In the genomic region with DNA sequence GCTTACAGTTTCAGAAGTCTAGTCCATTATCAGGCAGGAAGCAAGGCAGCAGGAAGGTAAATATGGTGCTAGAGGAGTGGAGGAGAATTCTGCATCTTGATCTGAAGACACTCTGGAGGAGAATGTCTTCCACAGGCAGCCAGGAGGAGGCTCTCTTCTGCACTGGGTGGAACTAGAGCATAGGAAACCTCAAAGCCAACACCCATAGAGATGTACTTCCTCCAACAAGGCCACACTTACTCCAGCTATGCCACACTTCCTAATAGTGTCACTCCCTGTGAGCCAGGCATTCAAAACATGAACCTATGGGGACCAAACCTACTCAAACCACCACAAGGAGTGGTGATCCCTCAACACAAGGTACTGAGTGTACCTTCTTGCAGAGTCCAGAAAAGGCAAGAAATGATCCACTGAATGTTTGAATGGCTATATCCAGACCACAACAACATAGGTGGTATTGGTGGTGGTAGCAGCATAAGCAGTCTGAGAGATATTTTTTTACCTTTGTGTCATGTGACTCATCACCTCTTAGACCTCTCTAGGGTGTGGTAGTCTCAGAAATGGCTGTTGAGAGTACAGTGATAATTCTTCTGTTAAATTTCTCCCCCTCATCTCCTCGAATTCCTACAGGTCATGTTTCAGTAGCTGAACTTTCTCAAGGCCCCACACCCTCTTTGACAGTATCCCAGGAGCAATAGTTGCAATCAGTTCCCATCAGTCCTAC, we compare ENCODE assay signal across 10 mouse cellular contexts.
DNase-seq lines count a peak whose midpoint lies in the region; ATAC-seq and TF ChIP-seq lines count a peak whose summit lies in the region.
"Had no signal": no experiment of that assay in that cellular context is flagged by ENCODE, and none has a peak within 500 bp of the region (broad histone marks: within the 10 kb centered on the region; RNA-seq: fewer than 3 reads in every experiment).

No protein-coding gene starts in this region.

- WGBS in liver, postnatal 0 days (ENCODE audit: insufficient replicate concordance) = 47% methylated on average over 1 of the region's 1 CpGs
- 76% methylated on average over 1 of the region's 1 CpGs for whole genome bisulfite sequencing in spleen, adult 2 months
- 55% methylated on average over 1 of the region's 1 CpGs for WGBS in hindbrain, embryonic 14.5 days

- no peaks in the 10 kb centered on the region for H3K27me3 ChIP-seq in liver, postnatal 0 days (ENCODE audit: insufficient read depth, low read length)
- no peaks in the 10 kb centered on the region for H3K27me3 ChIP-seq in spleen, adult 2 months (ENCODE audit: control insufficient read depth, insufficient read depth, low read length)
- no peaks in the 10 kb centered on the region for H3K27me3 ChIP-seq in hindbrain, embryonic 14.5 days (ENCODE audit: control insufficient read depth, insufficient read depth, low read length)
- H3K27me3 ChIP-seq: limb, embryonic 12.5 days had no signal

- H3K4me3 ChIP-seq in liver, postnatal 0 days (ENCODE audit: low read depth, low read length) = no peak overlapping the region
- H3K4me3 ChIP-seq in spleen, adult 2 months (ENCODE audit: extremely low read depth, insufficient read depth, insufficient read length) = no peak overlapping the region
- no peak overlapping the region for H3K4me3 ChIP-seq in hindbrain, embryonic 14.5 days (replicated peaks; ENCODE audit: low read length)
- H3K4me3 ChIP-seq: hindbrain, embryonic 10.5 days; limb, embryonic 12.5 days had no signal

- 0 out of 2 replicates have a peak, but pooled peaks cover 4% of the 10 kb centered on the region for H3K4me1 ChIP-seq in liver, postnatal 0 days (ENCODE audit: insufficient read depth)
- H3K4me1 ChIP-seq in spleen, adult 2 months (ENCODE audit: control insufficient read depth, insufficient read depth, insufficient read length) = peaks cover 4% of the 10 kb centered on the region; the same call in 1 of the 2 replicates
- H3K4me1 ChIP-seq in hindbrain, embryonic 14.5 days (replicated peaks; ENCODE audit: control insufficient read depth, insufficient read depth, low read length) = no peaks in the 10 kb centered on the region
- H3K4me1 ChIP-seq: hindbrain, embryonic 10.5 days; limb, embryonic 12.5 days had no signal

- TF ChIP-seq POLR2A in spleen, adult 2 months (IDR thresholded peaks at IDR 0.05; ENCODE audit: low read depth, low read length) = no peak

- peak; percentile 78 for DNase-seq in CD4-positive, CD25-positive, alpha-beta regulatory T cell, adult 2 months (ENCODE audit: low read depth, low spot score)
- DNase-seq in adipocyte (ENCODE audit: low spot score) = peak; percentile 18
- peak; percentile 18 for DNase-seq in liver, postnatal 0 days
- DNase-seq in spleen, adult 2 months (ENCODE audit: low read depth in 1 of 2, low spot score in 2 of 2) = peak; percentile 49
- no peak for DNase-seq in cerebellum, postnatal 10 days
- DNase-seq in c-Kit-positive CD71-positive TER-119-positive erythroid progenitor cells, embryonic 14.5 days (ENCODE audit: low spot score) = no peak
- DNase-seq in hindbrain, embryonic 14.5 days (ENCODE audit: low spot score) = no peak
- DNase-seq in layer of hippocampus, postnatal 25 days (ENCODE audit: extremely low spot score in 1 of 2, low spot score in 1 of 2) = no peak

- 0 out of 2 replicates have a peak, but pooled peaks have one; percentile 27 for ATAC-seq in liver, postnatal 0 days
- ATAC-seq in hindbrain, embryonic 14.5 days (ENCODE audit: low FRiP score) = no peak

- no peaks in the 10 kb centered on the region for H3K9me3 ChIP-seq in liver, postnatal 0 days (ENCODE audit: low read length)
- H3K9me3 ChIP-seq in hindbrain, embryonic 14.5 days (ENCODE audit: control insufficient read depth, low read length) = no peaks in the 10 kb centered on the region
- H3K9me3 ChIP-seq: hindbrain, embryonic 10.5 days; limb, embryonic 12.5 days had no signal

- H3K36me3 ChIP-seq in liver, postnatal 0 days (replicated peaks; ENCODE audit: insufficient read depth, low read length) = no peaks in the 10 kb centered on the region
- no peaks in the 10 kb centered on the region for H3K36me3 ChIP-seq in spleen, adult 2 months (ENCODE audit: control insufficient read depth, insufficient read depth, low read length)
- H3K36me3 ChIP-seq in hindbrain, embryonic 14.5 days (replicated peaks; ENCODE audit: control insufficient read depth, insufficient read depth) = no peaks in the 10 kb centered on the region
- H3K36me3 ChIP-seq: hindbrain, embryonic 10.5 days; limb, embryonic 12.5 days had no signal

- peak; percentile 61 for TF ChIP-seq CTCF in liver, postnatal 0 days (IDR thresholded peaks at IDR 0.05; ENCODE audit: low read depth)
- peak; percentile 44; the same call in 1 of the 2 replicates for TF ChIP-seq CTCF in spleen, adult 2 months (IDR thresholded peaks at IDR 0.05; ENCODE audit: extremely low read depth, insufficient read depth, insufficient read length, insufficient replicate concordance)

- no peak overlapping the region for H3K9ac ChIP-seq in liver, postnatal 0 days (replicated peaks)
- no peak overlapping the region for H3K9ac ChIP-seq in hindbrain, embryonic 14.5 days
- H3K9ac ChIP-seq: limb, embryonic 12.5 days had no signal

- TF ChIP-seq EP300 in liver, postnatal 0 days (IDR thresholded peaks at IDR 0.05; ENCODE audit: low read depth) = no peak

- no peak overlapping the region for H3K4me2 ChIP-seq in liver, postnatal 0 days (ENCODE audit: low read depth, low read length)
- no peak overlapping the region for H3K4me2 ChIP-seq in hindbrain, embryonic 14.5 days (replicated peaks)
- H3K4me2 ChIP-seq: limb, embryonic 12.5 days had no signal

- H3K27ac ChIP-seq in liver, postnatal 0 days (ENCODE audit: low read depth) = no peak overlapping the region
- H3K27ac ChIP-seq in spleen, adult 2 months (ENCODE audit: insufficient read depth, low read length) = no peak overlapping the region
- no peak overlapping the region for H3K27ac ChIP-seq in hindbrain, embryonic 14.5 days
- H3K27ac ChIP-seq: hindbrain, embryonic 10.5 days; limb, embryonic 12.5 days had no signal

Comparison
In these comparisons a context has a peak if more than half of its experiments do, and no peak if none do; other contexts are left out.
1. DNase-seq: peak in CD4-positive, CD25-positive, alpha-beta regulatory T cell, adult 2 months (single experiment), adipocyte (single experiment), liver, postnatal 0 days (single experiment) and spleen, adult 2 months (2 of 2); none in cerebellum, postnatal 10 days (0 of 2), c-Kit-positive CD71-positive TER-119-positive erythroid progenitor cells, embryonic 14.5 days (single experiment), hindbrain, embryonic 14.5 days (single experiment) and layer of hippocampus, postnatal 25 days (0 of 2).